Mouse (Mus musculus) cerebellum, adult (tissue): ENCODE data around the gene Enoph1.

Experiments
- ATAC-seq: cut with Nextera tagmentation; 2 replicates; pipeline ENCODE4 v1.9.2; 2017; ENCODE audit warnings: mild to moderate bottlenecking, moderate library complexity, mixed read lengths; ENCODE audit not compliant: insufficient number of reproducible peaks, low FRiP score, low TSS enrichment

Gene Enoph1

DNA sequence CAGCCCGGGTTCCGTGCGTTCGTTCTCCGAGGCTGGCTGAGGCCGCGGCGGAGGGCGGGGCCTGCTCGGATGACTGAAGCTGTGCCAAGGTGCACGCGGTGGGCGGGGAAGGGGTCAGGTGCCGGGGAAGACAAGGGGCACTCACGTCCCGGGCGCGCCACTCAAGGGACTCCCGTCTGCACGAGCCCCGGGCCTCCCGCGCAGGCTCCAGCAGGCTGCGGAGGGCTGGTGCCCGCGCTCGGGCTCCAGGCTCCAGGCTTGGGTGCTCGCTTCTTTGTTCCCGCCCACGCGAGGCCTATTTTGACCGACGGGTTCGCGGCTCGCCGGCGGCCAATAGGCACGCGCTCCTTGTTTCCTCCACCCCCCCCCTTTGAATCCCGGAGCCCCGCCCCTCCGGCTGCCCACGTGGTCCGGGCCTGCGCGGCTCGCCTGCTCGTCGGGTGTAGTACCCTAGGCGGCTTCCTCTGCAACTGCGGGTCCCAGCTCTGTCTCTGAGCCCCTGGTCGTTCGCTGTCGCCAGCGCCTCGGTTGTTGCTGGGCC, at the start of gene Enoph1, which contains the start of gene Hnrnpdl:
Enoph1 (plus strand) TSS at position 384 of the 541 bp plus-strand sequence.
Hnrnpdl (minus strand) TSS at position 63 of the 541 bp plus-strand sequence.
- peak; percentile 67 for ATAC-seq

DNA sequence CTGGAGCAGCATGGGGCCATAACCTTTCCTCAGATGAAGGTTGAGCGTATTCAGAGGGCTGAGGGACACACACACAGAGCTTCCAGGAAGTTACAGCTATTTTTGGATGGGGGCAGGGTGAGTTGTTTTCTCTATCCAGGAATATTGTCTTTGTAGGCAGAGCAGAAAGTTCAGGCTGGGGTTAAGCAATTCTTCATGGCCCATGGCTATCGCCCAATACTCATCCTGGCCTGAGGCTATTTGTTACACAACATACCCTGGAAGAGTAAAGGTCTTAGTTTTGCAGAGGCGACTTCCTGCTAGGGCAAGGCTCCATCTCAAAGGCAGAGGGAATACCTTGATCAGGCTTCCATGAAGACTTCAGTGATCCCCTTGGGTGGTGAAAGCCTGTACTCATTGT, 45.6 kb upstream of the Enoph1 start:
- no peak for ATAC-seq

DNA sequence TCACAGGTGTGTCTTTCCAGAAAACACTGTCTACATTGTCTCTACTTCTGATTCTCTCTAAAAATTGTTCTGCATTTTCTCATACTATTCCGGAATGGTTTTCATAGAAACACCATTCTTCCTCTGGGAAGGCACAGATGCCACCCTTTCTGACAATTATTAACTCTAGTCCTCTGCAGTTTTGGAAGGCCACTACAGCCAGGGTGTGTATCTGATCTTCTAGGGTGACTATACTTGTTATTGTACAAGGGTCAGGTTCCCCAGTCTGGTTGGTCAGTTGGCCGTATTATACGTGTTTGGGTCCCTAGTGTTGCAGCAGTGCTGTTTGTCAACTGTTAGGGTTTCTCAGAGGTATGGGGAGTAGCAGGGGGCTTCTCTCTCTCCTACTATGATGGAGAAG, 45.1 kb upstream of the Enoph1 start:
- ATAC-seq = no peak

DNA sequence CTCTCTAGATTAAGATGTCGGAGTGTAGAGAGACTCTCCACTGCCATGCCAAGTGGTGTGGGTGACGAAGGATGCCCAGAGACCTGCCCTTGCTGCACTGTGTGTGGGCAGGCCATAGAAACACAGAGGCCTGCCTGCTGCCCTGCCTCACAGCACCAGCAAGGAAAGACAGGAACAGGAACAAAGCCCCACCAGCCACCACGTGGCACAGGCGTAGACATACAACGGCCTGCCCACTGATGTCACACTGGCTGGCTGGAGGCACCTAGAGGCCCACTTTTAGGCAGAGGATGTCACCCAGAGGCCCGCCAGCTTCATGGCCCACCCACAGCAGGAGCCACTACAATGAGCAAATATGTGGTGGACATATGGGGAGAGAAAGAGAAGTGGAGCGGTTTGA, 39.7 kb upstream of the Enoph1 start:
- ATAC-seq = no peak

DNA sequence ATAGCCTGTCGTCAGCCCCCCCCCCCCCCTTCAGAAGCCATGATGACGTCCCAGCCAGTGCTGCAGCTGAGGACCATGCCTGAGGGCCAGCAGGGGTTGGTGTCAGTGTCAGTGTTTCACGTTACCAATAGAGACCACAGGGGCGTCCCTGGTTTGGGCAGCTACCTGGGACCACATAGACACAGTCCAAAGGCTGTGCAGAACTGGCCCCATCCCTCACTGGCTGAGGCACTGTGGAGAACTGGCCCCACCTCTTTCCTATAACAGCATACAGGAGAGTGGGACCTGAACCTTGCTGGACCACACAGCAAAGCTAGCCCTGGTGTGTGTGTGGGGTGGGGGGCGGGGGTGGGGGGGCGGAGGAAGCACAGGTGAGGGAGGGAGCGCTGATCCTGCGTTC, 39.3 kb upstream of the Enoph1 start:
- ATAC-seq = no peak

DNA sequence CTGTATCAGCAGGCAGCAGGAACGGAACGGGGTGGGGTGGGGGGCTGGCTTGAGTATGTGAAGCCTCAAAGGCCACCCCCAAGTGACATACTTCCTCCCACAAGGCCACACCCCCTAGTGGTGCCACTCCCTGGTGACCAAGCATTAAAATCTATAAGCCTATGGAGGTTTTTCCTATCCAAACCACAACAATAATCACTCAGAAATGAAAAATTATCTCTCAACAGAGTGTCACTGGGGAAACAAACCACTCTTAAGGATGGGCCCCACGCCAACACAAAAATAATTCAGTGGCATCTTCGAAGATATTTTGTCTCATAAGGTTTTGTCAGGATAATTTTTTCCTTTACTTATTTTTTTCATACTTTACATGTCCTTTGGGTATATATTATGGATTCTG, 35.9 kb upstream of the Enoph1 start:
- no peak for ATAC-seq

DNA sequence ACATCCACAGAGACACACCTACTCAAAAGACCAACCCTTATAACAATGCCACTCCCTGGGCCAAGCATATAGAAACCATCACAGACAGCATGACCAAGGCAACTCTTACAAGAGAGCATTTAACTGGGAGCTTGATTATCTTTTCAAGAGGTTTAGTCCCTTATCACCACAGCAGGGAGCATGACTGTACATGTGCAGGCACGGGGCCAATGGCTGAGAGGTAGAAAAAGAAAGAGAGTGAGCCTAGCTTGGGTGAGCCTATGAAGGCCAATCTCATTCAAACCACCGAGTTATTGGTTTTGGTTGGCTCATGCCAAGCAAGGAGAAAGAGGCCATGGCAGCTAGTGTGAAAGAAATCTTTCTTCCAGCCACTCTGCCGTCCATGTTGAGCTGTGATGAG, 34.4 kb upstream of the Enoph1 start:
- no peak for ATAC-seq

DNA sequence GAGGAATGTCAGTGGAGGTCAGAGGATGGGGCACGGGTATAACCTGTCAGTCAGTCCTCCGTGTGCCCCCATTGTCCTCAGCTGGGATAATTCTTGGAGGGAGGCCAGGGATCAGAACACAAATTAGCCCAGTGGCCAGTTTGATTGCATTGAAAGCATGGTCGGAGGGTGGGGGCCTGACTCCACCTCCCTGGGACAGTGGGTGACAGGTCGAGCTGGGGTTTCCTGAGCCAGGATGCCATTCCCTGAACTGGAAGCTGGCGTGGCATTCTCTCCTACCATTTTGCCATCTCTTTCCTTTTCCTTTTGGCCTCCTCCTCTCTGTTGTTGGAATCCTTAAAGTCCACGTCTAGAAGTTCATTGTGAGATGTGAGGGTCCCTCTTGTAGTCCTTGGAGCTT, 33.9 kb upstream of the Enoph1 start:
- ATAC-seq = no peak

DNA sequence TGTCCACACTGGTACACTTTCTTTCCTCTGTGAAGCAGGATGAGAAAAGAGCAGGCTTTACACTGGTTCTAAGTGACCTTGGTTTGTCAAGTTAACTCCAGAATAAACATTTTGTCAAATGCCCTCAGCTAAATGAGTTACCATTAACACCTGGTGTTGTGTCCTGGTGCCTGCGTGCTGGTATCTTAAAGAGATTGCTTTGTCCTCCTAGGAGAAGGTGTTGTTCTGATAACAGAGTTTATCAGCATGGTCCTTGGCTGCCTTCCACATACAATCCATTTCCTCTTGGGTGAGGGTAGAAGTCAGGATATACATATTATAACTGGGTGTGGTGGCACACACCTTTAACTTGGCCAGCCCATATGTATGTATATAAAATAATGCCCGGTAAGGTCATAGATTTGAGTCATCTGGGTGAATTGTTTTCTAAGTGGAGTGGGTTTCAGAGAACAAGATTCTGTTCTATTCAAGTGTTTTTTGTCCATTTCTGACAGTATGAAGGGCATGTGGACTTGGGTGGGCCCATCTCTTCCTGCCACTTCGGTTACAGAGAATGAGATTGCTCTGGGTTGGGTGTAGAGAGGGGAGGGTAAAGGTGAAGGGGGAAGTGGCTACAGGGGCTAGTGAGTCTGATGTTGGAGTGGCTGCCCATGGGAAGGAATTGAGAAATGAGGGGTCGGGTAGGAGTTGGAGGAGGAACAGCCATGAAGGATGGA, 33.3 kb upstream of the Enoph1 start:
- ATAC-seq = no peak

DNA sequence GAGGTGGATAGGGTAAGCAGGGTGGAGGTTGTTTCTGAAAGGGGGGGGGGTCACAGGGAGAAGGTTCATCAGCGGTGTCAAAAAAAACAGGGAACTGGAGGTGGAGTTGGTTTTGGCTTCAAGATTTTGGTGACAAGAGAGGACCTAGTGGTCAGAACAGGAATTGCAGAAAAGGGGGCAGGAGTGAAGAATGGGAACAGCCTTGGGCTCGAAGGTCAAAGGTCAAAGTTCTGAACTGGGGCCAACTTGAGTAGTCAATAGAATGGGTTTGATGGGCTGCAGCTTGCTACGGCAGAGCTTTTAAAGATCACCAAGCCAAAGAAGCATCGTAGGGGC, 32.8 kb upstream of the Enoph1 start:
- no peak for ATAC-seq

DNA sequence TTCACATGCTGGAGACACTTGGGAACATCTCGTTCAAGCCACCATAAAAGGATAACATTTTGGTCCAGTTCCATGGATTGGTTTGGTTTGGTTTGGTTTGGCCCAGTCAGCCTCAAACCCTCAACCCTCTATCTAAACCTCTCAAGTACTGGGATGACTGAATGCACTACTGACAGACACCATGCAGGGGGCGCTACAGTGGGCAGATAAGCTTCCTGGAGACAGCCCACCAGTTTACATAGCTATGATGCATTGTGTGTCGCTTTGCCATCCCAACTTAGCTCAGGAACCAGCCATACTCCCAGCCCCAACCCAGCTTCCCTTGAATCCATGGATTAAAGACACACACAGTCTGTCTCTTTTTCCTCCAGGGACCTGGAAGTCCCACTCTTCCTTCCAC, 31.3 kb upstream of the Enoph1 start:
- ATAC-seq = no peak

DNA sequence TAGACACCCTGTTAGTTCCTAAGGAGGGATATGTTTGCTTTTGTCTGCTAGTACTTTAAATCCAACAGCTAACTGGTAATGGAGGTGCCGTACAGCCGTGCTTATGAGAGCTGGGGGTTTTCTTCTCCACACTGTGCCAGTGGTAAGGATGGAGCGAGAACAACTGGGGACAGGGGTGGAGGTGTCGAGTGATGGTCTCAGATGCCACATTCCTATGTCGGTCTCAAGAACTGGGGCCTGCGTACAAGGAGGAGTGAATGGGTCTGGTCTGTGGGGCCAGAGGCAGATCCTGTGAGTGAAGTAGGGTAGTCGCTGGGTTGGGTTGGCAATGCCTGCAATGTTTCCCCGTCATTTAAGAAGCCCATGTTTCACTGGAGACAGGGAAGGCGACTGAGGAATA, 27.2 kb upstream of the Enoph1 start:
- no peak for ATAC-seq

DNA sequence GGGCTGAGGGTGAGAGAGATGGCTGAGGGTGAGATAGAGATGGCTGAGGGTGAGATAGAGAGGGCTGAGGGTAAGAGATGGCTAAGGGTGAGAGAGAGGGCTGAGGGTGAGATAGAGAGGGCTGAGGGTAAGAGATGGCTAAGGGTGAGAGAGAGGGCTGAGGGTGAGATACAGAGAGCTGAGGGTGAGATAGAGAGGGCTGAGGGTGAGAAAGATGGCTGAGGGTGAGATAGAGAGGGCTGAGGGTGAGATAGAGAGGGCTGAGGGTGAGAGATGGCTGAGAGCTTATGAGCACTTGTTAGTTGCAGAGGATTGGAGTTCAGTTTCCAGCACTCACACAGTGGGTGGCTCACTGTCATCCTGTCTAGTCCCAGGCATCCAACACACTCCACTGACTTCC, 19.7 kb upstream of the Enoph1 start:
- no peak for ATAC-seq

DNA sequence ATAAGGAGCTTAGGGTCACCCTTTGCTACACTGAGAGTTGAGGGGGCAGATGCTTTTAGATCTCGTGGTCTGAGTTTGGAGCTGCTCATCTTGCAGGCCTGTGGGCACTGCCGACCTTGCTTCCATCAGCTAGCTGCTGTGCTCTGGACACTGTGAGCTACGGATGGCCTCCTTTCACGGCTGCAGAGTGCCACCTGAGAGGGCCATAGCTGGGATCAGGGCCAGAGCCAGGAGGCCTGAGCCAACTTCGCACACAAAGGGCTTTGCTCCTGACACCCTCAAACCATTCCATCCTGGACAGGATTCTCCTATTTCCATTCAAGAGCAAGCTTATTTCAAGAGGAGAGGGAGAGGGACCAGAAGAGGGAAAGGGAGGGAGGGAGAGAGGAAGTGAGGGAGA, 15.4 kb upstream of the Enoph1 start:
- peak; percentile 52; the same call in 1 of the 2 replicates for ATAC-seq

DNA sequence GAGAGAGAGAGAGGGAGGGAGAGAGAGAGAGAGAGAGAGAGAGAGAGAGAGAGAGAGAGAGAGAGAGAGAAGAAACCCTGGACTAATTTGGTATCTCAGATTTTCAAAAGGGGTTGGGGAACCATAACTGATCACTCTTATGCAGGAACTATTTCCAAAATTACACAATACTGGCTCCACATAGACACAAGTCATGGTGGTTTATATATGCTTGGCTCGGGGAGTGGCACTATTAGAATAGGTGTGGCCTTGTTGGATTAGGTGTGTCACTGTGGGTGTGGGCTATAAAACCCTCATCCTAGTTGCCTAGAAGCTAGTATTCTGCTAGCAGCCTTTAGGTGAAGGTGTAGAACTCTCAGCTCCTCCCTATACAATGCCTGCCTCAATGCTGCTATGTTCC, 14.9 kb upstream of the Enoph1 start:
- ATAC-seq = no peak

DNA sequence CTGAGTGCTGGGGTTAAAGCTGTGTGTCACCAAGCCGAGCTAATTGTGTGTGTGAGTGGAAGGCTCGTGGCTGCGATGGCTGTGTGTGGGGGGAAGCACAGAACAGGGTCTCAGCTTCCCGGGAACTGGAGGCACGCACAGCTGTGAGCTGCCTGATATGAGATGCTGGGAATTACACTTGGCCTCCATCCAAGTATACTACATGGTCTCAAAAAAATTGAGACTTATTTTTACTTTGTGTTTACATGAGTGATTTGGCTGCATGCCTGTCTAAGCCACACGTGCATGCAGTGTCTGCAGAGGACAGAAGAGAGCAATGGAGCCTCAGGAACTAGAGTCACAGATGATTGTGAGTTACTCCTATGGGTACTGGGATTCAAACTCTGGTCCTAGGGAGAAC, 9.7 kb upstream of the Enoph1 start:
- ATAC-seq = no peak

DNA sequence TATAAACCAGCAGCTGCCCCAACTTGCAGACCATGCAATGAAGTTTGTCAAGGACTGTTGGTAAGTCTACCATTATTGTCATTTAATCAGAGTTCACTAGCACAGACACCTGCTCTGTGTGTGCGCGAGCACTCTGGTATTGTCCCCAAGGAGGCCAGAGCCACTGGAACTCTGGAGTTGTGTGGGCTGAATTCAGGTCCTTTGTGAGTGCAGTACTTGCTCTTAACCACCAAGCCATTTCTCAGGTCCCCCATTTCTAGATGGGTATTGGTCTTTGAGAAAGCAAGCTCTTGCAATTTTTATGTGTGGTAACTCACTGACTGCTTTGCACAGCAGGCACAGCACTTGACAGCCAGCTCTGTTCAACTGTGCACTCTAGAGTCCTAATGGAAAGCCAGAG, 7.7 kb upstream of the Enoph1 start:
- ATAC-seq = no peak

DNA sequence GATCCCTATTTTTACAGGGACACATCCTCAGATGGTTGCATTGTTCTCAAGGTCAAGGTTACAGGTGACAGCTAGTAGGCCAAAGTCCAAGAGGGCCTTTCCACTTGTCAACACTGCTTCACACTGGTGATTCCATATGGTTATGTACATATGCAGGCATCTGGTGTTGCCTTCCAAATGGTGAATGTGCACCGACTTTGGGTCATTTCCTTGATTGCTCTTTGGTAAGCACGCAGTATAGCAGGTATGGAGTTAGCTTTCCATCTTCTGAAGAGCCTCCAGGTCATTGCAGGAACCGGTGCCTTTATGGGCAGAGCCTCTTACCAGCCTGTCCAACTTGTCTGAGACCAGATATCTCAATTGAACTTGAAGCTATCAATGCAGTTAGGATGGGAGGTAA, 7.1 kb upstream of the Enoph1 start:
- no peak for ATAC-seq

DNA sequence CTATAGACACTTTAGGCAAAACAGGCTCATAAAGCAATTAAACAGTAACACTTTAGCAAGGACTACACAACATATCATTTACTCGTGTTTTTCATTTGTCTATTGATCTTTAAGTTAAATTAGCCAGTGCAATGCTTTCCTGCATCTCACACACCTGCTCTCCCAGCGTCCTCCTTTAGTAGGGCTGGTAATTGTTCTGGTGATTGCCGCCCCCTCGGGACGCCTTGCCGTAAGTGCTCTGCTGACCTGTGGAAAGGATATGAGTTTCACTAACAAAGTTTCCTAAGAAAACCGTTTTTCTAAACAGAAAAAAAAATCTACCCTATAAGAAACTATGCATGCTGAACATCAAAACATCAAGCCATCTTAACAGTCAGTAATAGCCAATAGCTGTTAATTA, 3.8 kb upstream of the Enoph1 start:
- no peak for ATAC-seq

DNA sequence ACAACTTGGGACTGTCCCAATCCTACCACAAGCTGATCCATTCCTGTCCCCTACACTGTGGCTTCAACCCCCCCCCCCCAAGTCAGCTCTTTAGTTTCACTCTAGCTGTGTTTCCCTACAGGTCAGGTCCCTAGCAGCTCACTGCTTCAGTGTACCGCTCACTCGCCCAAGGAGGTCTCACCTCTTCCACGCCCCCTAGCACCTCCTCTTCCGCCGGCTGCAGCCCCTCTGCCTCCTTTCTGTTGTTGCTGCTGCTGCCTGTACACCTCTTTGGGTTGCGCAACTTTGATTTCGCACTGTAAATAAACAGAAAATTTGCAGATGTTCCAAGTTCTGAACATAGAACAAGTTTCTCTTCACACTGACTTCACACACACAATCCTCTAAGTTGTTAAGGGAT, 3.1 kb upstream of the Enoph1 start:
- ATAC-seq = no peak

DNA sequence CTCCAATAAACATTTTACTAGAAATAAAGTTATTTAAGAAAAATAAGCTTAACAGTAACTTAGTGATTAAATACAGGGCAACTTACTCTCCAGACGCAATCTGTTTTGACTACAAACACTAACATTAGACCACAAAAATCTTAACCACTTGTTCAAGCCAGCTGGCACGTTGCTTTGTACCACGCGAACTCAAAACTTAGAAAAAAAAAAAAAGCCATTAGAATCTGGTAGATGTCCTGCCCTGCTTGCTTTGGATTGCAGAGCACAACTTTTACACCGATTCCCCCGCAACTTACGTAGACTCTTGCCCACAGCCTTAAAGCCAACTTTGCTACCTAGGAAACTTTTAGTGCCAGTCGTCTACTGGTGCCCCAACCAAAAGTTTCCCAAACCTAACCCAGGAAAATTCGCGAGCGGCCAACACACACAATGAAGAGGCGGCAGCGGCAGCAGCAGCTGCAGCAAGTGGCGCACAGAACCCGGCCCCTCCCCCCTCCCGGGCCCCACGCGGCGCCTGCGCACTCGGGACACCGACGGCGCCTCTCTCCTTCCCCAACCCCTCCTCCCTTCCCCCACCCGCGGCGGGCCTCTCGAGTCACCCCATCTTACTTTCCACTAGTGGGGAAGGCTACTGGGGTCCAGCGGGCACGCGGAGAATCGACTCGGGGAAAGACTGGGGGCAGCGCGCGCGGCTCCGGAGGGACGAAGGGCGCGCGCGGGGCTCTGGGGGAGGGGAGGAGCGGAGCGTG, 1.6 kb upstream of the Enoph1 start:
- peak; percentile 23 for ATAC-seq
